Mouse (Mus musculus): ENCODE measurements around the gene Tekt3.
A peak's percentile ranks its signal among the peaks of the same experiment; 100 is the strongest.

Tekt3 gene

DNA sequence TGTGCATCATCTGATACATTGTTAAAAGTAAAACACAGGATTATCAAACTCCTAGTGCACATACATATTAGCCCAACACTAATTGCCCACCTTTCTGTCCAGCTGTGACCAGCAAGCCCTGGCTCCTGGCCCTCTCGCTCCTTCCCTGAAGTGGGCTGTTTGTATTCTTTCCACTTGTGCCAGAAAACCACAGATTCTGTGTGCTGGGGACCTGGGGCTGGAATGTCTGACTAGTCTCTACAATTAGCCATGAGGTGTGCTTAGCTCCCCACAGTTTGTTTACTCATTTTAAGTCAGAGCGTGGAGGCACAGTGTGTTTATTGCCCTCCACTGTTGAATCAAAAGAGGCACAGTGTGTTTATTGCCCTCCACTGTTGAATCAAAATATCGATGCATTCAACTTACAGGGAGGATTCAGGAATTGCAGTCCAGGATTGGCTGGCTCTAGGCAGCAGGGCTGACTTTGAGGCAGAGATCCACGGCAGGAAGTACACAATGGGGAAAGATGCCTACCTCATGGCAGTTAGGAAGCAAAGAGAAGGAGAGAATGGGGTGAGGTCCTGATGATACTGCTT is 61.4 kb downstream of the Tekt3 start:
- DNase-seq (ENCODE audit: low read depth in 2 of 2, low spot score in 2 of 2), result no peak

DNA sequence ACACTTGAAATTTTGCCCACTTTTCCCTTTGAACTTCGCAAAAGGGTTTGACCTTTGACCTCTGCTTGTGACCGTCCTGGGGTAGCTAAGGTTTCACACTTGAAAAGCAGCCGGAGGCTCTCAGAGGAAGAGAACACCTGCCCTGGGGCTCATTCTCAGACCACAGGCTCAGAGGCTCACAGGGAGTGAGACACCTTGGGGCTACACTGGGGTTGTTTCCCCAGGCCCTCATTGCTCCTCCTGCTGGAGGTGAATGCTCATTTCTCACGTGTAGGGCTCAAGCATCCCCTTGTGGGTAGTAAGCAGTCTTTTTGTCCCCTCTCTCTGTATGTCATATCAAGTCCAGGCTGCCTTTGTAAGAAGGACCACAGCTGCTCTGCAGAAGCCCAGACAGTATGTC is 62.9 kb downstream of the Tekt3 start:
- DNase-seq (ENCODE audit: low read depth in 2 of 2, low spot score in 2 of 2), result no peak

DNA sequence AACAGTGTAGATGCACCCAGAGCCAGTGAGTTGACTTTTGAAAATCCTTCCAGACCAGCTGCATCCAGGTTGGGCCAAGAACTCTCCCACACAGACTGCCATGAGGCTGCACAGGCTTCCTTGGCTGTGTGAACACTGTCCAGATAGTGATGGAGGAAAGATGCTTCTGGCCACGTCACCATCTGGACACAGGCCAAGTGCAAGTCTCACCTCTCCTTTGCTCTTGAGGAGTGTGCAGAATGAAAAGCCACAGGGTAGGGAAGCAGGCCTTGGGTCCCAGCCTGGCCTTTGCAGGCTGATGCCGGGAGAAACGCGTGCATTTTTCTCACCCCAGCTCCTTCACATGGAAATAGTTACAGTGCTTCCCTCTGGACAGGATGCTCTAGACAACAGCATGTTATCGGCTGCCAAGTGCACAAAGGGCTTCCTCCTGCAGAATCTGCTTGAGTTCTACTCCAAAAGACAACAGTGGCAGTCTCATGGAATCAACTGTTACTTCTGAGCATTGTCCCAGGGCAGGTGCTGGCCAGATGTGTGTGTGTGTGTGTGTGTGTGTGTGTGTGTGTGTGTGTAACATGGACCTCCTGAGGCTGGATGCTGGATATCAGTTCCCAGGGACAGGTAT is 64.5 kb downstream of the Tekt3 start:
- DNase-seq (ENCODE audit: low read depth in 2 of 2, low spot score in 2 of 2), result no peak

DNA sequence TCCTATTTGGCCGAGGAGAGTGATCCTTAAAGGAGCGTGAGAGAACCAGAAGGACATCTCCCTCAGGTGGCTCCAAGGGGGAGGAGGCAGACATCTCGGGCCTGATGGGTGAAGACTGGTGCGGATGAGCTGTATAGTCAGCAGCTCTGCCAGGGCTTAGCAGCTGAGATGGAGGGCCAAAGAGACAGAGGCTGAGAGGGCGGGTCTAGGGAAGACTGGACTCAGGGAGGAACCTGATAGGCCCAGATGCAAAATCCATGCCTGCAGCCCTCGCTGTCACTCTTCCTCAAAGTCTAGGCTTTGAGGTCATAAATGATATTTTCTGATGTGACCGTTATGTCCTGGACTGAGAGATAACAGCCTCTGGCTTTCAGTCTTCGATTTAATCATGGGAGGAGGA is 65.5 kb downstream of the Tekt3 start:
- DNase-seq (ENCODE audit: low read depth in 2 of 2, low spot score in 2 of 2), result no peak

DNA sequence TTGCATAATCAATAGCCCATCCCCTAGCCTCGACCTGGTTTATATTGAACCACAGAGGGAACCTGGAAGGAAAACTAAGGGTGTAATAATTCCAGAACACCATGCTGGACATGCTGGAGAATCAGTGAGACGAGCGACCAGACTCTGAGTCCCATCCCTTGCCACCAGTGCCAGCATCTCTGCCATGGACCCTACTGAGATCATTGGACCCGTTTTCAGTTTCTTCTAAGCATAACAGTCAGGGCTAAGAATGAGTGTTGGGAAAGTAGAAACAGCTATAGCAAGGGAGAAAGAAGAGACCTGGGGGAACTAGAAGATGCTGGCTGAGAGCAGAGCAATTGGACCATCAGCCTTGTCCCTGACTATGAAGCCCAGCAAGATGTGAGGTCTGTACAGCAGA is 66.1 kb downstream of the Tekt3 start:
- no peak for DNase-seq (ENCODE audit: low read depth in 2 of 2, low spot score in 2 of 2)

DNA sequence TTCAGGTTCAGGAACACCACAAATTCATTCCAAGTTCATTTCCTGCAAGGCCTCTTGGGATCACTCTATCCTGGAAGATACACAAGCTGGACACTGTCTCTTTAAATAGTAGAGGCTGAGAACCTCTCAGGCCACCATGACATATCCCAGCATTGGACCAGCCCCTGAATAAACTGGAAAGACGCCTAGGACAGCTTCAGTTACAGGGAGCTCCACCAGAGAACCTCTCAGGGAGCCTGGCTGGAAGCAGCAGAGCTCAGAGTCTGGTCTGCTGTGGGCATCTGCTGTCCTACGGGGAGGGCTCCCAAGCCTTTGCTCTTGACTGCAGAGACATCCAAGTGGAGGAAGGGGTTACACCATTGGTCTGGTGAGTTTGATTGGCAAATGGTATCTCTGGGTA is 67.3 kb downstream of the Tekt3 start, which contains the start of gene Pmp22:
Gene Pmp22, plus strand, starts transcription at position 199 of the 400 bp plus-strand sequence.
- DNase-seq (ENCODE audit: low read depth in 2 of 2, low spot score in 2 of 2), result no peak

DNA sequence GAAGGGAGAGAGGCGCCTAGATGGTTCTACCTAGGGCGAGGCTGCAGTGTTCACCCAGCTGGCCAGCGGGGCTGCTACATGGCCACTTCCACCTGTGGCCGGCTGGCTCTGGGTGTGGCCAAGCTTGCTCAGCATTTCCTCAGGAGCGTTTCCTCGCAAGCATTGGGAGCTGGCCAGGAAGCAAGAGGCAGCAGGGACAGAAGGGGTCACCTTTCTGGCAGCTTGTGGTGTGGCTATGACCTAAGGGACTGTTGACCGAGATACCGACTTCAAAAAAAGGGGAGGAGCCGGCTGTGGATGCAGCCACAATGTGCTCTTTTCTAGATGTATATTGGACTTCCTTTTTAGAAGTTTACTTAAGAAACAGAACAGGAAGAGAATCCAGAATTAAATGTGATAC is 67.9 kb downstream of the Tekt3 start:
- no peak for DNase-seq (ENCODE audit: low read depth in 2 of 2, low spot score in 2 of 2)

DNA sequence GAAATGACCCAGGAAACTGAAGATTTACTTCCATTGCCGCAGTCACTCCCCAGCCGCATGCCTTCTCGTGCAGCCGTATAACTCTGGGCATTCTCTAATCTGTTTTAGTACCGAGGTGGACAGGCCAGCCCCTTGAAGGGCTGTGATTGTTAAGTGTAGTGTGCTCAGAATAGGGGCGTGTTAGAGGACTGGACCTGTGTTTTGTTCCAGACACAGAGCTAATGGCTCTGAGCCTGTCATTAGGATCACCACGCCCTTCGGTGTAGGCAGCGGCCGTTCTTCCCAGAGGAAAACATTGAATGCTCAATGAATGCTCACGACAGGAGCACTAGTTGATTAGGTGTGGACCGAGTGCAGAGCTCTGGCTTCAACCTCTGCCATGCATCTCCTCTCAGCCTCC is 68.4 kb downstream of the Tekt3 start:
- DNase-seq (ENCODE audit: low read depth in 2 of 2, low spot score in 2 of 2), result no peak

DNA sequence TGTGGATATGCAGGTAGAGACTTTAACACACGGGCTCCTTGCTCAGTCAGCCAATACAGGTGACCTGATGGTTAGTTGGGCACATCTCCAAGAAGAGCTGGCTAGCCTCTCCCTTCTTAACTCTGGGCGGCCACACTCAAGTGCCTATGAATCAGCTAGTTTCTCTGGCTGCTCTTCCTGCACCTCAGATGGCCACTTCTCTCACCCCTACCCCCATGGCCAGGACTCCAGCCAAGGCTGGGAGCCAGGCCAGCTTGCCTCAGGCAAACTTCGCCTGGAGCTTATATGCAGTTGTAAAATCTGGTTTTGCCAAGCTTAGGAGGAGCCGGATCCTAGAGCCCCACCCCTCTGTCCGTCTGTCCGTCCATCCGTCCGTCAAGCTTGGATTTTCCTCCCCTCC is 69.0 kb downstream of the Tekt3 start:
- DNase-seq (ENCODE audit: low read depth in 2 of 2, low spot score in 2 of 2), result no peak

DNA sequence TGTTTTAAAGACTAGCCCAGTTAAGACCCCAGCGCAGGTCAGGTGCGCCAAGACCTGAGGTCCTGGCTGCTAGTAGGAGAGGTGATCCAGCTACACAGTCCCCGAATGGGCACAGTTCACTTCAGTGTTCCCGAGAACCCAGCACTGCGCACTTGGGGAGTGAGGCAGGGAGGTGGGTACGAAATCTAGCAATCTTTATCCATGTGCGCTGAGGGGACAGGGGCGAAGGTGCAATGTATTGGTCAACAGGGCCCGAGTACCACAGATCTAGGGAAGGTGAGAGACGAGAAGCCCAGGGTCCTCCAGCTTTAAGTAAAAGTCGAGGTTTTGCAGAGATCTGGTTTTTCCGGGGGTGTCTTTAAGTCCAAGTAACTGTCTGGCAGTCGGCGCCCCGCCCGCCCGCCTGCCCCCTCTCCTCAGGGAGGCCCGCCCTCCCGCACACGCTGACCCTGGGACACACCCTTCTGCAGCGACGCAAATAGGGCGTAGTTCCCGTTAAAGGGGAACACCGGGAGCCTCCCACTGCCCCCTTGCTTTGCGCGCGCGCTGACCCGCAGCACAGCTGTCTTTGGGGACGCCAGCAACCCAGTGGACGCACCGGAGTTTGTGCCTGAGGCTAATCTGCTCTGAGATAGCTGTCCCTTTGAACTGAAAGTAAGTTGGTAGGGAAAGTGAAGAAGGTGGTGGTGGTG is 69.7 kb downstream of the Tekt3 start:
- DNase-seq (ENCODE audit: low read depth in 2 of 2, low spot score in 2 of 2), result no peak

DNA sequence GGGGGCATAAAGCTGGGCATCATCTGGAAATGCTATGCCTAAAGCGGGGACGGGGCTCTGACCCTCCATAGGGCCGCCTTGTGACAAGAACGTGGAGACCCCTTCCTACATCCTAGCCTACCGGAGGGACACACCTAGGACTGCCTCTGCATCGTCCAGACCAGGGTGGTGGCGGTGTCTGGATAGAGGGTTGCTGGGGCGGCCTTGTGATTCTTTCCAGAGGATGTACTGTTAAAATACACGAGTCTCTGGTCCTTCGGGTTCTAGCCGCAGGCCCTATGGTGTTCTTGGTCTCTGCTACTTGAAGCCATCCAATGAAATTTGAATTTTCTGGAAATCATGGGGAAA is 70.2 kb downstream of the Tekt3 start:
- no peak for DNase-seq (ENCODE audit: low read depth in 2 of 2, low spot score in 2 of 2)

DNA sequence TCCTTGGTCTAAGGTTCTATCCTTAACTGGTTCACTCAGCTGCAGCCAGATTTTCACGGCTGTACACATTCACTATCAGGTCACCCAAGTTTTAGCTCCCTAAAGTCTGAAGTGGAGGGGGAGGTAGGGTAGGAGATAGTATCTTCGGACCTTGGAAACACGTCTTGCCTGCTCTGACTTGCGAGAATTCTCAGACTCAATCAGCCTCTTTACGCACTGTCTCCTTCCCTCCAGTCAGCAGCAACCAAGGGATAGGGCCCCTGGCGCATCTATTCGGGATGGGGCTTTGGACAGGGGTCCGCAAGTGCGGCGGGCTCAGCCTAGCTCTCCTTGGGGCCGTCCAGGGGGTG is 70.7 kb downstream of the Tekt3 start:
- no peak for DNase-seq (ENCODE audit: low read depth in 2 of 2, low spot score in 2 of 2)

DNA sequence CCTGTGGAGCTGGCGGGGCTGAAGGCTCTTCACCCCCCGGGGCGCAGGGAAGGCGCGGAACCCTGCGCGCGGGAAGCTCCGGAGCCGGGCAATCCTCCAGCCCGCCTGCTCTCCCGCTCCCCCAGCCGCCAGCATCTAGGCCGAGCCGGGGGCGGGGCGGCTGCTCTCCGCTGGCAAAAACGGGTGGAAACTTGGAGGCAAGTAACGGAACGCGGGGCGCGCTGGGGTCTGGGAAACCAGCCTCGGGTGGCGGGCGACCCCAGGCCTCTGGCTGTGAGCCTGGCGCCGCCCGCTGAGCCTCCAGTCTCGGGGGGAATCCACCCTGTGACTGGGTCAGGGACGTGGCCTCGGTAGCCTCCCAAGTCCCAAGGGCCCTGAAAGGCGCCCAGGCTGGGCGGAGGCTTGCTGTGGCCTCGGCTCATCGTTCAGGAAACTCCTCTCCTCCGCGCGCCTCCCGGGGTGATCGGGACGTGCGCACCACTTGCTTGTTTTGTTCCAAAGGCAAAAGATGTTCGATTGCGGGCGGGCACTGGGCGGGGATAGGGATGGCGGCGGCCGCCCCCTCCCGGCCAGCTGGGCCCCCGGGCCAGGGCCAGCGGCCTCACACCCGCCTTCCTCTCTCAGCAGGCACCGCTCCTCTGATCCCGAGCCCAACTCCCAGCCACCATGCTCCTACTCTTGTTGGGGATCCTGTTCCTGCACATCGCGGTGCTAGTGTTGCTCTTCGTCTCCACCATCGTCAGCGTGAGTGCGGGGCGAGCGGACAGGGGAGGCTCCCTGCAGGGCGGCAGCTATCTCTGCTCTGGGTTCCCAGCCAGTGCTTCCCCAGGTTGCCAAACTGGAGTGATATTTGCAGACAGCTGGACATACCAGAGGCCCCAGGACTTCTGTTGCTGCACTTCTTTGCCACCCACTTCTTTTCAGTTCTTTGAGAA is 71.3 kb downstream of the Tekt3 start:
- no peak for DNase-seq (ENCODE audit: low read depth in 2 of 2, low spot score in 2 of 2)

DNA sequence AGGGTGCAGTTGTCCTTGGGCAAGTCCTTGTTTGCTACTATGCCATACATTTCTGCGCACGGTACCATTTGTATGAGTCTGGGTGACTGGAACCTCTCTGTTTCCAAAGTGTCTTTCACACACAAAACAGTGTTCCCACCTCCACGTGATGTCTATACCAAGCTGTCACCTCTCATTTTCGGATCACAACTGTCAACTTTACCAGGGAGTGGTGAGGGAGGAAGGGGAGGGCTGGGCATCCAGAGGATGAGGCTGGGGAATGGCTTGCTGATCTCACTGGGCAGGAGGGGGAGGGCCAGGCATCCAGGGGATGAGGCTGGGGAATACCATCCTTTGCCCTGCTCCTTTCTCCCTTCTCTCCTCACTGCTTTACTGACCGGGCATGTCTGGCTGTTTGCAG is 72.6 kb downstream of the Tekt3 start:
- no peak for DNase-seq (ENCODE audit: low read depth in 2 of 2, low spot score in 2 of 2)

DNA sequence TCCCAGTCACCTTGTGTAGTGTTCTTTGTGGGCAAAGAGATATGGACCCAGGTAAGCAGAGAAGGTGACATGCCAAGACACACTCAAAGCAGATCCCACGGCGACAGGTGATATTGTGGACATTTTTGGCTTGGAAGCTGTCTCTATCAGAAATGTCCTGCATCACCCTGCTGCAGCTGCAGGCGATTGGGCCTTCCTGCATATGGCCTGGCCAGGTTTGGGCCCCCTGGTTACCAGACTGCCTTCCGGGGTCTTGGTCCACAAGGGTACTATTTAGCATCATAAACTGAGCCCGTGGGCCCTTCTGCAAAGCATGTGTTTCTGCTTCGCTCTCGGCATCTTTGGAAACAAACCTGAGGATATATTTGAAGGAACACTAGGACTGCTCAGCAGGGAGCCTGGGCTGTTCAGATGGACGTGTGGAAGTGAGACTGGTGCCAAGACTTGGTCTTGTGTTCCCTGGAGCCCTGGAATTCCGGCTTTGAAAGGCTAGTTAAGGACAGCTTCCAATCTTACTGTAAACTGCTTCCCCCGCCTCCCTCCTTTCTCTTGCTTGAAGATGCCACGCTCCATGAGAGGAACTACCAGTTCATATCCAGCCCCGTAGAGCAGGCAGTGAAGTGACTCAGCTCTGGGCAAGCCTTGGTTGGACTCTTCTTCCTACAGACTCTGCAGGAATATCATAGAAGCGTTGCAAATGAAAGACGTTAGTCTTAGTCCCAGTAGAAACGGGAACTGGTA is 73.5 kb downstream of the Tekt3 start:
- DNase-seq (ENCODE audit: low read depth in 2 of 2, low spot score in 2 of 2), result no peak

DNA sequence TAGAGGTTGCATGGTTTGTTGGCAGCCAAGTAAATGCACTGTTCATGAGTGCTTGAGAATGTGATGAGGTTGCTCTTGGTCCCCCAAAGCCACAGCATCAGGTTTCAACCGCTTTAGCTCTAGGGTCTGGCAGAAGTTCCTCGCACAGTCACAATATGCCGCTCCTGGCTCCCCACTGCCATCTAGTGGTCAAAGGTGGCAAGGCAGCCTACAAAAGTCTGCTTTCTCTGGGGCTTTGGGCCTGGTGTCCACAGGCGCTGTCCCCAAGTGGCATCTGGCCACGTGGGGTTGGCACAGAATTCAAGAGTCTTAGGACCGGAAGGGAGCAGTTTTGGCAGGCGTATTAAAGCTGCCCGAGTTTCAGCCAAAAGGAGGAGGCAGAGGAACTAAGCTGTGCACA is 74.2 kb downstream of the Tekt3 start:
- peak; percentile 57 to 68 for DNase-seq (ENCODE audit: low read depth in 2 of 2, low spot score in 2 of 2)

DNA sequence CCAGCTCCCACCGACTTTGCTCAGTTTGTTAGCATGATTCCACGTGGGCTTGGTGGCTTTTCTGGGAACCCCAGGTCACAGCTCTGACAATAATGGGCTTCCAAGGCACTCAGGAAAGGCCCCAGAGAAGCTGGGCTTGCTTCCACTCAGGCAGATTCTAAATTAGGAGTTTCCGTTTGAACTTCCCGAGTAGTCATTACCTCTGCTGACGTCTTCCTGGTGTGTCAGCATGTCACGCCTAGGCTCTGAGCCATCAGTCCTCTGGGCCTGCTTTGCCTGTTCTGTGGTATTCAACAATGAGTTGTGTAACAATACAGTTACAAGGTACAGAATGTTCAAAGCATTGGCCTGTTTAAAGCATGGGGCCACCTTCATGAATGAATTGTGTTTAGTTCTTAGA is 74.8 kb downstream of the Tekt3 start:
- DNase-seq (ENCODE audit: low read depth in 2 of 2, low spot score in 2 of 2), result no peak

DNA sequence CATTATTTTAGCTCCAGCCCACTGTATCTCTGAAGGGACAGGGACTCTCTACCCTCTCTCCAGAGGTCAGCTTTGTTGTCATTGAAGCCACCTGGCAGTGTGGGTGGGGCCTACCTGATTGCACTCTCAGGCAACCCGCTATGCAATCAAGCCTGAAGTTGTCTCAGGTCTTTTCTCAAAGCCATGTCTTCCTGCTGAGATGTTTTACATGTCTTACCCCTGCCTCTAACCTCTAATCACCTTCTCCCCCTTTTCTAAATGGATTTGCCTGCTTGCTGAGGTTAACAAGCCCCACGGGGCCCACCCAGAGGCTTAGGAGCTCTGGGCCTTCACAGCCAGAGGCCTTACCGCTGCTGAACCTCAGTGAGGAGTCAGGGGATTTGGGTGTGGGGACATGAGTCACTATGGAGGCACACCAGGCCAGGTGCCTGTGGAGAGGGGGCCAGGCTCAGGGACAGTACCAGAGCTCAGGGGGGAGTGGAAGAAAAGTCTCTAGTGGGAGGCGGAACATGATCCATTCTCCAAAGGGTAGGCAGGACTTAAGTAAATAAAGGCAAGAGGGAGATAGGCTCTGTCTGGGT is 75.5 kb downstream of the Tekt3 start:
- DNase-seq (ENCODE audit: low read depth in 2 of 2, low spot score in 2 of 2), result no peak

DNA sequence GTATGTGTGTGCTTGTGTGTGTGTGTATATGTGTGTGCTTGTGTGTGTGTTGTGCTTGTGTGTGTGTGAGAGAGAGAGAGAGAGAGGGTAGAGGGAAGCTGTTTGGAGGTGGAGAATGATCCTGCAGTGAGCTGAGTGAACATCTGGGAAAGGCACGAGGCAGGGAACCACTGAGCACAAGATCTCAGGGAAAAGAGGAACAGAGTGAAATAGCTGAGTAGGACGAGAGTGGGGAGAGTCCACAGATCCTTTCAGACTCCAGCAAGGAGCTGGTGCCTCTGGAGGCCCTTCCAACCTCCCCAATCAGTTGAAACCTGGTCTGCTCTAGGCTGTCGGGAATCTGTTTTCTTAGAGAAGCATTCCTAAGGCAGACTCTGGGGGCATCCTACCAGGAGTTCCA is 77.3 kb downstream of the Tekt3 start:
- no peak for DNase-seq (ENCODE audit: low read depth in 2 of 2, low spot score in 2 of 2)

DNA sequence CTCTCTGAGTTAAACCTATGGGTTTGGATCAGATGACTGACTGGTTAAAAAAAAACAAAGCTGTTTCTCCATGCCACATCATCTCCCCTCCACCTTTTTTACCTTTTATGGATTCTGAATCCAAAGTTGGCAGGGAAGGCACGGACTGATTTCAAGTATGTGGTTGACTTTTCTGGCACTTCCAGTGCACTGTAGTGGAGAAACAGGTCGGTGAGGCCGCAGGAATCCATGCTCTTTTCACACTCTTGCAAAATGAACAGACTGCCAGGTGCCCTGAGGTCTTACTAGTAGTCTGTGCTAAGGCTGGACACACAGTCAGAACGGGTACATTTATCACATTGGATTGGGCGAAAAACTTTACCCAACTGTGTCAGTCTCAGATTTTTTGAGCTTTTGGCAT is 80.9 kb downstream of the Tekt3 start:
- DNase-seq (ENCODE audit: low read depth in 2 of 2, low spot score in 2 of 2), result no peak

DNA sequence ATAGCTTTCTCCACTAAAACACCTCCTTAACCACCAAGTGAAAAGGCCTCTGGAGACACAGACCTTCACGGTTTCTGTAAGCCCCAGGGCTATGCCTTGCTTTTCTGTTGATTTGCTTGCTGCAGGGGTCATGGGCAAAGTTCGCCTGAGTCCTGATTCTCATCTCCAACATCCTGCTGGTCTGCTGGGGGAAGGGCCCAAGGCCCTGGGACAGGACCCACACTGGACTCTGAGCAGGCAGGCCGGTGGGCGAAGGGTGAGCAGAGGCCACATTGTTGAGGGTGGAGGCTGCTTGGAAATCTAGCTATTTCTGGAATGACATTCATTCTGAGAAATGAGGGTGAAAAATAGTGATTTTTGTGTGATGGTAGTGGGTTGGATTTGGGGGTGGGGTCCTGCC is 81.4 kb downstream of the Tekt3 start:
- no peak for DNase-seq (ENCODE audit: low read depth in 2 of 2, low spot score in 2 of 2)

Measured in CD8-positive naive resting alpha-beta T cell, adult 2 months (primary cell).